Mouse (Mus musculus) A20 (cell line): ENCODE results near the gene Pwwp2b.

Experiments
- DNase-seq: peaks from one replicate; pipeline ENCODE4 v3.0.0-alpha.2; 2011; ENCODE audit warnings: low read depth, low spot score

Gene Pwwp2b

DNA sequence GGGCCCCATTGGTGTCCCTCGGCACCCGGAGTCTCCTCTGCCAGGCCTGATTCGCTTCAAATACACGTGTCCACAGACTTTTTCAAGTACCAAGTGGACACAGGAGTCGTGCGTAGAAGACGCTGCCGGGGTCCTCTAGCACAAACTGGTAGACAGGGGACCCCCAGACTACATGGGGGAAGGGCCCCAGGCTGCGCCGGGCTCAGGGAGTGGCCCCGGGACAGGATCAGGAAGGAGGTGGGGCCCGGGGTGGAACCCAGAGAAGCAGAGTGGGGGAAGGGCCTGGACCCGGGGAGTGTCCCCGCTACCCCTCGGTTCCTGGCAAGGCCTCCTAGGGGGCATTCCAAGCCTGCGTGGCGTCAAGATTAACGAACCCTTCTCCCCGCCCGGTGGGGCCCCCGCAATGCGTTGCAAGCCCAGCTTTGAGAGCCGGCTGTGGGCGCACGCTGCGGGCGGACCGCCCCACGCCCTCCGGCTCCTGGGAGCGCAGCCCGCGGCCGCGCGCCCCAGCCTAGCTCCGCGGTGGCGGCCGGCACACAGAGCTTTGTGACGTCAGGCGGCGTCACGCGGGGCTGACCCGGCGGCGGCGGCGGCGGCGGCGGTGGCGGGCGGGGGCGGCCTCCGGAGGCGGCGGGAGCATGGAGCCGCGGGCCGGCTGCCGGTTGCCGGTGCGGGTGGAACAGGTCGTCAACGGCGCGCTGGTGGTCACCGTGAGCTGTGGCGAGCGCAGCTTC is at the start of gene Pwwp2b:
Gene Pwwp2b (plus strand): TSS at position 602 of the 734 bp plus-strand sequence.
- peak; percentile 24 for DNase-seq

DNA sequence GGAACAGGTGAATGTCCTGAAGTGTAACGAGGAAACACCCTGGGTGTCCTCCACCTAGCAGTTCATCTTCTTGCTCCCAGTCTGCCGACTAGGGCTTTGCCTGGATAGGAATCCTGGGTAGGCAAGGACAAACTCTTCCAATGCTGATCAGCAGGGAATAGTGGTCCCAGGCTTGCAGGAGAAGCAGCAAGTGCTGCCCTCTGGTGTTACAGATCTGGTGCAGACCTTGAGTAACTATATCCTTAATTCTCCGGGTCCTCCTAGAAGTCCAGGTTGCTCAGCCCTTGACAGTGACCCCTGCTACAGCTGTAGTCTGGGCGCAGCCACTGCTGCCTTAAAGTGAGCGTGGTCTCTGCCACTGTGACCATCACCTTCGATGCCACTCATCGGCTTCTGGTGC is 48.2 kb upstream of the Pwwp2b start:
- no peak for DNase-seq

DNA sequence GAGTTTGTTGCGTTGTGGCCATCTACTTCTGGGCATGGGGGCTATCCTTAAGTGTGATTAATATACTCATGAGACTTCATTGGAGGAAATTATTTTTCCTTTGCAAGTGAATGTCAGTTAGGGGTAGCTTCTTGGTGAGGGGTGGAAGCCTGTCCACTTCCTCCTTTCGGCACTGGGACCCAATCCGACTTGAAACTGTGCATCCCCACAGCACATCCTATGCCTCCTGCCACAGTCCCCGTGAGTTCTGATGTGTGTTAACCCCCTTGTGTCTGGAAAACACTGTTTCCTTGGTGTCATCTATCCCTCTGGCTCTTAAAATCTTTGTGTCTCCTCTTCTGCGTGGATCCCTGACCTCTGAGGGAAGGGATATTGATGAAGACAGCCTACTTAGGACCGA is 47.1 kb upstream of the Pwwp2b start:
- DNase-seq, result no peak

DNA sequence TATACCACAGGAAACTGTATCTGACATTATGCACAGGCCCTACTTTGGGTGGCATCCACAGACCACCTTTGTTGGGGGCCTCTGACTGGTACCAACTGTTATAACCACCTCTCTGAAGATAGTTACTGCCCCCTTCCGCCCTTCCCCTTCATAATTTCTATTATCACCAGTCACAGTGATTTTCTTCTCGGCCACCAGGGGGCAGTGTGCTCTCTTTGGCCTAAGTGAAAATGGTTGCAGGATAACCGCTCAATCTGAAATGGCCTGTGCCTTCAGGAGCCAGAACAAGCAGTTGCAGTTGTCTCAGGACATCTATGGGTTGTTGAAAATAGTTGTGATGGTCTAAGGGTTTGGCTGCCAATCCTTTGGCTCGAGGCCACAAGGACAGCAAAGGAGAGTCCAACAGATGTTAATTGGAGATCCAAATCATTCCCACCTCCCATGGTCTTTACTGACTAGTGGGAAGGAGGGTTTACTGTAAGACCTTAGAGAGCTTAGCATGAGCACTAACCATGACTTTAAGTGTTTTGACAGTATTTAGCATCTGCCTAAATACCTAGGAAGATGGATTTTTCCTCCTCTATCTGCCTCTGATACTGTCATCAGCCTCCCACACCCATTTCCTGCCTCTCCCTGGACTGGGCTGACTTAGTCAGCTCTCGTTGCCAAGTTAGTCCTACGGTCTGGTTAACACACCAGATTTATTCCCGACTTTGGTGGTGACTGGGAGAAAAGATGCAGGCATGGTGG is 40.1 kb upstream of the Pwwp2b start:
- peak; percentile 61 for DNase-seq

DNA sequence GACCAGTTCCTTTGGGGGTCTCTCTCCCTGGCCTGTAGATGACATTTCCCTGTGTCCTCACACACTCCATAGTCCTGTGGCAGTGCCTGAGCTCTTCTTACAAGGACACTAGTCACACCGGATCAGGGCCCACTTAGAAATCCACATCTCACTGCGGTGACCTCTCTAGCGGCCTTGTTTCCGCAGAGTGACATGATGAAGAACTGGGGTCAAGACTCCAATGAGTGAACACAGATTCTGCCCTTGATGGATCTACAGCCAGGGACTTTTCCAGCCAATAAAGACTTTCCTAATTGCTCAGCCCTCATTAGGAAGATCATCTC is 39.5 kb upstream of the Pwwp2b start:
- no peak for DNase-seq

DNA sequence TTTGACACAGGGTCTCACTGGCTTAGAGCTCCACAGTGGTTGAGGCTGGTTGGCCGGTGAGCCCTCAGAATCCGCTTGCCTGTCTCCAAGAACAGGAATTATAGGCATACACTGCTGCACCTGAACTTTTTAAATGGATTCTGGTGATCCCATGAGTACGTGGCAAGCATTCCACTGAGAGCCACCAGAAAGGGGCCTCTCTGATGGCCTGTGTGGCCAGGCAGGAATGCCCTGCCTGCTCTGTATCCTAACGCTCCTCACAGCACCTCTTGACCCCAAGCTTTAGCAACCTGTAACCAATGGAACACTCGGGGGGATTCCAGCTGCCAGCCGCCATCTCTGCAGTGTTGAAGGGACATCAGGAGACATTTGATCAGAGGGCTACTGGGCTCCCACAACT is 36.5 kb upstream of the Pwwp2b start:
- no peak for DNase-seq

DNA sequence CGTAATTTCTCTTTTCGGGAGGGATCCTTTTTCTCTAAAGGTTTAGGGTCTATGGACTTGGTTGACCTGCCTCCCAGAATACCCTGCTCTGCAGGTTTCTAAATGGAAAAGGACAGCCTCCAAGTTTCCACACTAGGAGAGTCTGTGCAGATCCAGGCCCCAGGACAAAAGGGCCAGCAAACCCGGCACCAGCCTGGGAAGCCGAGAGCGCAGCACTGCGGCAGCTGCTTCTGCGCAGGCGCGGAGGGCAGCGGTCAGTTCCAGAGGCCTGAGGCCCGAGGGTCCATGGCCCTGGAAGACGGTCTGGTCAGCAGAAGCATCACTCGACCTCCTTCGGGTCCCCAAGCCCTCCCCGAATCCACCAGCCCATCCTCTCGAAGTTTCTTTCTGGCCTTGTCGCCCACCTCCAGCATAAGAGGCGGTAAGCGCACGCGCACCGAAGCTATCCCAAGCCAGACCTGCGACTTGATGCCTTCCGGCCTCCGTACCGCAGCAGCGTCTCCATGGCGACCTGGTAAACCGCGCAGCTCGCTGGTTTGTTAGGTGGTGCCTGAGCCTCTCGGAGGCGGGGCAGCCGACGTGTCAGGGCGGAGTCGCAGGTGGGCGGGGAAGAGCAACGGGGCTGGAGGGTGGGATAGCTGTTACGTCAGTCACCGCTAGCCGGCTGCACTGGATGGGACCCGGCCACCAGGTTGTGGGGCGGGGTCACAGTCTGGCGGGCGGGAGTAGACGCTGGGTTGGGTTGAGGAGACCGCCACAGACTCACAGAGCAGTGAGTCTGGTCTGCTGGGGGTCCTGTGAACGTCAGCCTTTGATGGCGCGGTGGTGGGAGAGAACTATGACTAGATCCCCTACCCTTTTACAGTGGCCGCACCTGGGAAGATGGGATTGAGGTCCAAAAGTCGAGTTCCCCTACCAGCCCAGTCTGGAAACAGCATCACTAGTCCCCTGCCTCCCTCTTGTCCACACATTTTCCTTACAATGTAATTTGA is 35.2 kb upstream of the Pwwp2b start, which contains the start of the genes Lrrc27 and Stk32c:
Gene Lrrc27 (plus strand): TSS at position 235 of the 992 bp plus-strand sequence.
Gene Stk32c (minus strand): TSS at position 554 of the 992 bp plus-strand sequence.
- peak; percentile 99 for DNase-seq

DNA sequence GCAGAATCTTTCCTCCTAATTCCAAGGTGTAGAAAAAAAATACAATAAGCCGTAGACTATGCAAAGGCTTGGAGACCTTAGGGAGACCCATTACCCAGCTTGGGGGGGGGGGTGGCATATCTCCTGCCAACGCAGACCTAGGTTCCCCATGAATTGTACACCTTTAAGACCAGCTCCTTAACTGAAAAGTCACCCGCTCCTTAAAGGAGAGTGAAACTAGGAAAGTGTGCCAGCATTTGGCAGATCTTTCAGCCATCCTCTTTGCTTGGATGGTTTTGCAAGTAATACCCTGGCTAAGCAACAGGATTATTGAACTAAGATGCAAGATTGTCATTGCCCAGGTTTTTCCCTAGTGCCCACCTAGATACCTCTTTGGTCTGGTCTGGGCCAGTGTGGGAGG is 34.5 kb upstream of the Pwwp2b start:
- no peak for DNase-seq

DNA sequence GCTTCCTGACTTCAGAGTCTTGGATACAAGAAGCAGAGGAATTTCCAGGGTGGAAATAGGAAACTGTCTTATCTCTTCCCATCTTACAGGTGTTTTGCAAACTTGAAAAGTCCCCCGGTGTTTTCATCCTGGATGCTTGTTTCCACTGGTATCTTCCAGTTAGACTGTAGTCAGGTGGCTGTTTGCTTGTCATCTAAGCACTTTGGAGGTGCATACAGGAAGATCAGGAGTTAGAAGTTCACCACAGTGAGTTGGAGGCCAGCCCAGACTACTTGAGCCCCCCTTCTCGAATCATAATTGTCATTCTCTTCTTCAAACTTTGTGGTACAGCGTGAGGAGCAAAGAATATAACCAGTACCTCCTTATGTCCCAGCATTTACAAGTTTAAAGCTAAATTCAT is 34.1 kb upstream of the Pwwp2b start:
- DNase-seq, result no peak

DNA sequence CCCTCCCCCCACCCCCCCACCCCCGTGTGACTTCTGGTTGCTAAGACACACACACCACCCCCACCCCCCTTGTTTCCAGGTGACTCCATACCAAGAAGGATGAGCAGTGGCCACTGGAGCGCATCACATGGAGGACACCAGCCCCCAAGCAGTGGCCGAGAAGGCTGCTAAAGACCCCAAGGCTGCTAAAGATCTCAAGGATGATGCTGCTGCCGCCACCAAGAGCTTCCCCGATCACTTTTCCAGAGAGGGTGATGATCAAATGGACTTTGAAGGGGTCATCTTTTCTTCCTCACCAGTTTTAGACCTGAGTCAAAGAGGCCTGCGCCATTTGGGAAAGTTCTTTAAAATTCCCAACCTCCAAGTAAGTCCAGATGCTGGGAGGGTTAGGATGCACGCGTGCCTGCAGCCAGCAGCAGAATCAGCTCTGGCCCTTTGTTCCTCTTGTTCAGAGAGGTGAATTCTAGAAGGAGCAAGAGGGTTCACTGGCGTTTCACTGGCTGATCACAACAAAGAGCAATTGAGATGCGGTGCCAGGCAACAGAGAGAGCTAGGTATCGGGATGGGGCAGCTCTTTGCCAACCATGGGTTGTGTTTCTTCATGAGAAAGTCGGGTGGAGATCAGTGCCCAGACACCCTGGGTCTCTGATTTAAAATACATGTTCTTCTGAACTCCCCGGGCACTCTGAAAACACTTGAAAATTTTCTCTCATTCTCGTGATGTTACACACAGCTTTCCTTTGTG is 33.5 kb upstream of the Pwwp2b start:
- no peak for DNase-seq

DNA sequence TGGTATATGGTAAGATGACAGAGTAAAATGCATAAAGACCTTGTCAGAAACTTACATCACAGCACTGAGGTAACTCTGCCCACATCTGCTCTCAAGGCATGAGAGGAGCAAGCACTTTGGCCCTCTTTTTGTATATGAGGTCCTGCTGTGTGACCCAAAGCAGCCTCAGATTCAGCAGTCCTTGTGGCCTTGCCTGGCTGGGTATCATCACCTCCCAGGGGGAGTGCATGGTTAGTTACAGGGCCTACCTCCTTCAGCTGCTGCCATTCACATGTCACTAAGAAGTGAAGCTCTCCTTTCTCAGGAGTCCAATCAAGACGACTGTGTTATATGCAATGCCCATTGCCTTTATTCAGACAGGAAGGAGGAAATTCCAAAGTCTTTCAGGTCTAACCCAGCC is 32.8 kb upstream of the Pwwp2b start:
- DNase-seq, result no peak

DNA sequence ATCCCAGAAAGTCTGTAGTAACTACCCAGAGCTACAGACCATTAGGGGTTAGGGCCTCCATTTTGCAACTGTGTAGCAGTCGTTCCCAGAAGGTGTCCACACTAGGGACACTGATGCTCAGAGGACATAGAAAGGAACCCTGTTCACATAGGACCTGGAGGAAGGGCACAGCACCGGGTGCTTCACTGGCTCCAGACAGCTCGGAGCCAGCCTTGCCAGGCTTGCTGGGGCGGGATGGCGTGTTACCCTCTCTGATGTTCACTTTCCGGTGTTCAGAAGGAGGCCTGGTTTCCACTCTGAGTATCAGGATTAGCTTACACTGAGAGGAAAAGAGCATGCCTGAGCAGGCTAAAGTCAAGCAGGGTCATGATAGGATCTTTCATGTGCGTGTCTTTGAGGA is 32.3 kb upstream of the Pwwp2b start:
- no peak for DNase-seq

DNA sequence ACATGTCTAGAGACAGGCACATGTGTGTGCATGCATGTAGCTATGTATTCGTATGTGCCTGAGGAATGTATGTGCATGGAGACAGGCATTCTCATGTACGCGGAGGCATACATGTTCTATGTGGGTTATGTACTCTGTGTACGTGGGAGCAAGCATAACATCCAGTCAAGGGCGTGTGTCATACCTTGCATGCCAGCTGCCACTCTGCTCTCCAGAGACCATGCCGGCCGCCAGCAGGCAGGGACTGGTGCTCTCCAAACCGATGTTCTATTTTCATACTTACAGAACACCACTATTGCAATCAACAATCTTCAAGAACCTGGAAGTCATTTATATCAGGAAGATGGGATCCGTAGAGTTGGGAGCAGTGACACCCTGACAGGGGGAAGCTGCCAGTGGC is 31.8 kb upstream of the Pwwp2b start:
- DNase-seq, result no peak

DNA sequence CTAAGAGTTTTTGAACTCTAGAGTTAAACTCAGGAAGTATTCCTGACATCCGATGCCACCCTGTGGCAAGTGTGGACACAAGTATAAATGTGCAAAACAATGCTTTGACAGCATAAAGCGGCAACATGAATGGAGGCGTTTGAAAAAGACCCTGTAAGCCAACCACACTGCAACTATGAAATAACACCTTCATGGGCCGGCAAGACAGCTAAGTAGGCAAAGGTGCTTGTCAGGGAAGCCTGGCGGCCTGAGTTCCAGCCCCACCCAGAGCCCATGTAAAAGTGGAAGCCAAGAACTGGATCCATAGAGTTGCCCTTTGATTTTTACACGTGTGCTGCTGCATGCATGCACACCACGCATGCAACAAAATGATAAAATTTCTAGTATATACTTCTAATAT is 31.2 kb upstream of the Pwwp2b start:
- DNase-seq, result no peak

DNA sequence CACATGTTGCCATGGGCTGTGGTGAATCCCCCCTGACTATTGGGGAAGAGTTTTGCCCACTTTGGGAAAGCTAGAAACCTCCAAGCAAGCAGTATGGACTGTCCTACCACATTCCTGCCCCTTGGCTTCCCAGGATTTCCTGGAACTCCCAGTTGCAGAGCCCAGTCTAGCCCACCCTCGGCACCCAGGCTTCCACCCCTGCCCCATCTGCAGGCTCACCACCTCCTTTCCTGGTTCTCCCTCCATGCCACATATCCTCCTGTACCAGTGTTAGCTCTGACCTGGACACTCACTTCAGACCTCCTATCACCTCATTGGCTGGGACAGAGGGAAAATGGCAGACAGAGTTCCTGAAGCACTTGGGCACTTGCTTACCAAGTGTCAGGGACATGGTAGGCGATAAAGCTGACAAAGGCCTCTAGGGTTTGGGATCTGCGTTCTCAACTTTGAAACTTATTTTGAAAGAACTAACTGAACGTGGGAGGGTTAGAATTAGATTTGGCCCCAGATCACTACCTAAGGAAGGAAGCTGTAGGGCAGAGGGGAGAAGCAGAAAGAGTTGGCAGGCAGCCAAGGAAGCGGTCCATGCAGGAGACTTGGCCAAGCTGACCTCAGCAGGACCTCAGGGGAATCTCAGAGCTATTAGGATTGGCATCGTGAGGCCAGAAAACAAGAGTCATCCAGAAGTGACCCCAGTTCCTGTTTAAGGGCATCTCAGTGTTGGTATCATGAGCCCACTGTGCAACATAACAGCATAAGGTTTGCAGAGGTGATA is 29.5 kb upstream of the Pwwp2b start:
- DNase-seq, result no peak

DNA sequence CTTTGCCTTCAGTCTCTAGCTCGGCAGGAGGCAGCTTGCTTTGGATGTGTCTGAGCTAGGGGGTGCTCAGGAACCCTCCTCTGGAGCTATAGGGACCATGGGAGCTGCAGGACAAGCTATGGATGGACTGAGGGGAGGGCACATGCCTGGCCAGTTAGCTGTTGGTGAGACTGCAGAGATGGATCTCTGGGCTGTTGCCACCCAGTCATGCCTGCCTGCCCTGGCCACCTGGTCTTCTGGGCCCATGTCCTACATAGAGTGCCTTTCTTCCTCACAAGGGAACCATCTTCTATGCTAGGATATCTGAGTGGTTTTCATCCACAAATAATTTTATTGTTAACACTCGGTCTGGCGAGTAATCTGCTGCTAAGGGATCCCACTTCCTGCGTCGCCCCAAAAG is 28.8 kb upstream of the Pwwp2b start:
- DNase-seq, result no peak

DNA sequence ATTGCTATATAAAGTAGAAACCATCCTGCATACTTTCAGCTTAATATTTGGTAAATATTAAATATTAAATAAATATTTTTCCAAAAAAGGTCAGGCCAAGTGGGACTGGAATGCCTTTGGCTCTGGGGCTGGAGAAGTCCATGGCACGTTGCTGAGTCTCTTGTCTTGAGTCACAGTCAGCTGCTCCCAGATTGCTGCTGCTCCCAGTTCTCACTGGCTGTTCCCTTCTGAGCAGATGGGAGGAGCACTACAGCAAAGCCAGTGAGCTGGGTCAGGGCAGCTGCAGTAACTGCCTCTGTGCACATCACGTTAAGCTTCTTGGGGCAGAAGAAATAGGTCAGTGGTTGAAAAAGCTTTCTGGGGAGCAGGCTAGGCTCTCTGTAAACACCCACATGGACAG is 28.0 kb upstream of the Pwwp2b start:
- peak; percentile 45 for DNase-seq

DNA sequence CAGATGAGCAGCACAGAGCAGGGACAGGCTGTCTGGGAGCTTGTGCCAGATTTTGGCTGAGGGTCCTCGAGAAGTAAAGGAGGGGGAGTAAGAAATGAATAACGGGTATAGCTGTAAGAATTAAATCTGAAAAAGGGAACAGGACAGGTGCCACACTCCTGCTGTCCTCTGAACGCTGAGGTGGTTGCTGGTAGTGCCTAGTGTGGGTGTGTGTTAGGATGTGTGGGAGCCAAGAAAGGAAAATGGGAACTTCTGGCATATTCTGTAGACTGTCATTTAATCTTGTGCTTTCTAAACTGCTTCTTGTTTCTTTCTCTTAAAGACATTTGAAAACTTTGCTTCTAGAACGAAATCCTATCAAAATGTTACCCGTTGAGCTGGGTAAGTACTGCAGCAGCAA is 27.2 kb upstream of the Pwwp2b start:
- no peak for DNase-seq

DNA sequence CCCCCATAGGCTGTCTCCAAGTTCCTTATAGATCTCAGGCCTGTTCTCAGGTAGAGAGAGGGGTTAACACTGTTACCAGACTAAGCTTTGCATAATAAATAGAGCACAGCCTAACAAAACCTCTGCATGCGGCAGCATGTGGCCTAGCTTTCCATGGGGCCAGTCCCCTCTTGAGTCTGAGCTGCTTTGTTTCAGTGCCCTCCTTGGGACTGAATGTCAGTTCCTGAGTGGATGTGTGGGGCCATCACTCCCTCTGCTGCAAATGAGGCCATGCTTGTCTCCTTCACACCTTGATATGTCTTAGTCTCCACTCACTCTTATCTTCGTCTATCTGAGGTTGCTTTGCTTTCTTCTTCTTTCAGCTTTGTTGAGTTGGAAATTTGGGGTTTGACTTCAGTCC is 26.4 kb upstream of the Pwwp2b start:
- DNase-seq, result no peak

DNA sequence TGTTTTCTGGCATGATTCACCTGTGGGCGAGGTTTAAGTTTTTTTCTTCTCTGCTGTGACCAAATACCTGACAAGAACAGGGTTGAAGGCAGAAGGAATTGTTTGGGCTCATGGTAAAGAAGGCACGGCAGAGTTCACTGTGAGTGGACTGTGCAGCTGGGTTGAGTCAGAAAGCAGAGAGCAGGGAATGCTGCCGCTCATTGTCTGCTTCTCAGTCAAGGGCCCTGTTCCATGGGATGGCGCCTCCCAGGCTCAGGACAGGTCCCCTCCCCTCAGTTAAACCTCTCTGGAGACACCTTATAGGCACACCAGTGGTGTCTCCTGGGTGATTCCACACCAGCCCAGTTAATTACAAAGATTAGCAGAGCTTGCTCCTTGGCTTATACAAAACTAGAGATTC is 25.9 kb upstream of the Pwwp2b start:
- DNase-seq, result no peak

DNA sequence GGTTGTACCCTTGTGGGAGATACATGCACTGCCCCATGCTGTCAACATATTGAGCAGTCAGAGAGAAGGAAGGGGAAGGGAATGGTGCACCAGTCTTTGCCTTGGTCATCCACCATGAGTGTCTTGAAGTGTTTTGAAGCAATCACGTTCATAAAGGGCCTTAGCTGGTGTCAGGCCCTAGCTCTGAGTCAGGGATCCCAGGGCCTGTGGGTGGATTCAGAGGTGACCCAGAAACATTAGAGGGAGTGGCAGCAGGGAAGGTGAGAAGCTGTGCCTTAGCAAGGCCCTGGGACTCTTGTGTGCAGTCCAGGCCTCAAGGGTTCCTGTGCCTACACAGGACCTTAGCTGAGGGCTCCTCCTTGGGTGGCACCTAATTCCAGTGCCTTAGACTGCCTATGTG is 24.2 kb upstream of the Pwwp2b start:
- DNase-seq, result no peak
